Mouse (Mus musculus): ENCODE results near the gene Gm14444.
"Not testable (repeated sequence)": the region's sequence is repeated elsewhere in the genome, so short reads cannot be mapped to it uniquely, and the experiment has no call there.

The Gm14444 gene

GRCm38 (mm10) chr2:175010022-175010421, at the start of gene Gm14444:
Gene Gm14444 (plus strand): TSS chr2:175010241.
- DNase-seq (ENCODE audit: low spot score in 2 of 2): not testable (repeated sequence)

GRCm38 (mm10) chr2:174965466-174965865, 44.6 kb upstream of the Gm14444 start:
- not testable (repeated sequence) for DNase-seq (ENCODE audit: low spot score in 2 of 2)

- not testable (repeated sequence) for DNase-seq (ENCODE audit: low spot score in 2 of 2)
Observed at GRCm38 (mm10) chr2:175044268-175044667, 34.2 kb downstream of the Gm14444 start.

GRCm38 (mm10) chr2:175067681-175068261, 57.7 kb downstream of the Gm14444 start, which contains the start of gene Gm14393:
Gene Gm14393 (minus strand): TSS chr2:175067781.
- DNase-seq (ENCODE audit: low spot score in 2 of 2): not testable (repeated sequence)

Measured in frontal cortex, postnatal 10 days (tissue).